Mouse (Mus musculus): ENCODE results near the gene Nckipsd. TPM values are rescaled to one million over a fixed set of nuclear protein-coding genes. Genes with fewer than 3 reads are reported as not detected.

Nckipsd gene
- polyA plus RNA-seq, 1 experiment from 2014 or later, result 13.2 TPM

- H3K4me3 ChIP-seq (ENCODE audit: low read length), result peak within 1 kb of the TSS; percentile 86
- H3K4me1 ChIP-seq (replicated peaks; ENCODE audit: control insufficient read depth, insufficient read depth, low read length), result peaks cover 18% of the 10 kb centered on the region
- H3K4me2 ChIP-seq (ENCODE audit: low read depth, low read length), result peak within 1 kb of the TSS; percentile 89
- peak within 1 kb of the TSS; percentile 75 for H3K9ac ChIP-seq (ENCODE audit: low read length)
- ATAC-seq (ENCODE audit: low read depth), result no peak
- H3K9me3 ChIP-seq (ENCODE audit: control insufficient read depth, low read length), result no peaks in the 10 kb centered on the region
- H3K36me3 ChIP-seq (ENCODE audit: control insufficient read depth, insufficient read depth, low read length), result no peaks in the 10 kb centered on the region
- no peaks in the 10 kb centered on the region for H3K27me3 ChIP-seq (ENCODE audit: control insufficient read depth, insufficient read depth, low read depth, low read length)
- 72% methylated on average over 3 of the region's 3 CpGs for WGBS
- peak within 1 kb of the TSS; percentile 94 for H3K27ac ChIP-seq (ENCODE audit: low read length)
These were observed 44.8 kb downstream of the Nckipsd start, which contains the start of gene Slc26a6 for GRCm38 (mm10) chr9:108852976-108853375. Gene Slc26a6 (plus strand): TSS chr9:108853283.

DNA sequence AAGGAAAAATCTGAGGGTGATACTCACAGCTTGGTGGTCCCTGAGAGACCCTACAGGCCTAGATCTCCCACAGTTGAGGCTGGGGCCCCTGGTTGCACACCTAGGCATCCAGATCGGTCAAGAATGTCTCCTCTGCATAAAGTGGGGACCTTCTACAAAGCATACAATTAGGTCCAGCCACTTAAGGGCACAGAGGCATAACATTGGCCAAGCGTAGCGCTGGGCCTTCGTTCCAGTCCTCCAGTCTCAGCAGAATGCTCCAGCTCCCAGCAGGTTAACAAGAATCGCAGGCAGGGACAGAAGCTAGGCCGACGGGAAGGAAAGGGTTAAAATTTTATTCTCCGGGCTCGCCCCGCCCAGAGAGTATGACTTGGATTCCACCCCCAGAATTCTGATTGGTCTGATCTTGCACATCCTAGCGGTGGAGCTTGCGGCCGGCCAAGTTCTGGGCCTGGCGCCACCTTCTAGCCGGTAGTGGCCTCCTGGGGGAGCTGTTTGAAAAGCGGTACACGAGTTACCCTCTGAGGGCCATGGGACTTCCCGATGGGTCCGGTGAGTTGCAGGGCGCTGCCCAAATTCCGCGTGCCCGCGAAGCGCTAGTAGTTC is 45.6 kb downstream of the Nckipsd start:
- peak; percentile 94 for ATAC-seq (ENCODE audit: low read depth)
- Histone ChIP-seq H3K4me3 (ENCODE audit: low read length) (peak overlapping the region; percentile 86), H3K9ac (ENCODE audit: low read length) (peak overlapping the region; percentile 75), H3K27me3 (ENCODE audit: control insufficient read depth, insufficient read depth, low read depth, low read length) (no peaks in the 10 kb centered on the region), H3K27ac (ENCODE audit: low read length) (peak overlapping the region; percentile 94), H3K4me2 (ENCODE audit: low read depth, low read length) (peak overlapping the region; percentile 89), H3K9me3 (ENCODE audit: control insufficient read depth, low read length) (no peaks in the 10 kb centered on the region), H3K36me3 (ENCODE audit: control insufficient read depth, insufficient read depth, low read length) (no peaks in the 10 kb centered on the region), H3K4me1 (replicated peaks; ENCODE audit: control insufficient read depth, insufficient read depth, low read length) (peaks cover 18% of the 10 kb centered on the region)
- 2% methylated on average over 25 of the region's 25 CpGs for WGBS

- peaks cover 18% of the 10 kb centered on the region for H3K4me1 ChIP-seq (replicated peaks; ENCODE audit: control insufficient read depth, insufficient read depth, low read length)
These were observed 46.1 kb downstream of the Nckipsd start for GRCm38 (mm10) chr9:108854241-108854696.

DNA sequence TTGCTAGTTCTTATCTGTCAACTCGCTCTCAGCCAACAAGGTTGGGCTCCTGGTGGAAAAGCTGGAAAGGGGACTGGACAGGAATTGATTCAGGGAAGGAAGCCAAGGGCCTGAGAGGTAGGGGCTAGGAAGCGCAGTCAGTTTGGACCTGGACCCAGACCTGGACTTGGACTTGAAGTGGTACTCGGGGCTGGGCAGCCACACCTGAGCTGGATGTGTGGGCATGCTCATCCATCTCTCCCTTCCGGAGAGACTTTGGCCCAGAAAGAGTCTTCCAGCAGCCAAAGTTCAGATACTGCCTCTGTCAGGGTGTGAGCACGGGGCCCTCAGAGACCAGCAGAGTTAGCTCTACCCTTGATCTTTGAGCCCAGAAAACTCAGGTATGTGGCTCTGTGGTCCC is 47.2 kb downstream of the Nckipsd start:
- H3K4me1 ChIP-seq (replicated peaks; ENCODE audit: control insufficient read depth, insufficient read depth, low read length), result peaks cover 18% of the 10 kb centered on the region
- no peak for ATAC-seq (ENCODE audit: low read depth)
- H3K9ac ChIP-seq (ENCODE audit: low read length), result peak overlapping the region; percentile 75
- 34% methylated on average over 5 of the region's 5 CpGs for WGBS
- H3K9me3 ChIP-seq (ENCODE audit: control insufficient read depth, low read length), result no peaks in the 10 kb centered on the region
- H3K4me2 ChIP-seq (ENCODE audit: low read depth, low read length), result peak overlapping the region; percentile 89
- H3K27me3 ChIP-seq (ENCODE audit: control insufficient read depth, insufficient read depth, low read depth, low read length), result no peaks in the 10 kb centered on the region
- H3K27ac ChIP-seq (ENCODE audit: low read length), result peak overlapping the region; percentile 94
- H3K4me3 ChIP-seq (ENCODE audit: low read length), result peak overlapping the region; percentile 86
- no peaks in the 10 kb centered on the region for H3K36me3 ChIP-seq (ENCODE audit: control insufficient read depth, insufficient read depth, low read length)

More at GRCm38 (mm10) chr9:108854241-108854696, 46.1 kb downstream of the Nckipsd start:
- peak overlapping the region; percentile 94 for H3K27ac ChIP-seq (ENCODE audit: low read length)
- H3K9me3 ChIP-seq (ENCODE audit: control insufficient read depth, low read length), result no peaks in the 10 kb centered on the region
- under 1% methylated on average over 28 of the region's 28 CpGs for WGBS
- peak overlapping the region; percentile 89 for H3K4me2 ChIP-seq (ENCODE audit: low read depth, low read length)
- H3K9ac ChIP-seq (ENCODE audit: low read length), result peak overlapping the region; percentile 75
- H3K36me3 ChIP-seq (ENCODE audit: control insufficient read depth, insufficient read depth, low read length), result no peaks in the 10 kb centered on the region
- peak; percentile 95 for ATAC-seq (ENCODE audit: low read depth)
- H3K27me3 ChIP-seq (ENCODE audit: control insufficient read depth, insufficient read depth, low read depth, low read length), result no peaks in the 10 kb centered on the region
- H3K4me3 ChIP-seq (ENCODE audit: low read length), result peak overlapping the region; percentile 86

- H3K9ac ChIP-seq (ENCODE audit: low read length), result no peak overlapping the region
- H3K36me3 ChIP-seq (ENCODE audit: control insufficient read depth, insufficient read depth, low read length), result no peaks in the 10 kb centered on the region
- H3K27me3 ChIP-seq (ENCODE audit: control insufficient read depth, insufficient read depth, low read depth, low read length), result no peaks in the 10 kb centered on the region
- H3K4me3 ChIP-seq (ENCODE audit: low read length), result no peak overlapping the region
- 65% methylated on average over 8 of the region's 8 CpGs for WGBS
- ATAC-seq (ENCODE audit: low read depth), result no peak
- no peaks in the 10 kb centered on the region for H3K9me3 ChIP-seq (ENCODE audit: control insufficient read depth, low read length)
- no peak overlapping the region for H3K4me2 ChIP-seq (ENCODE audit: low read depth, low read length)
- H3K4me1 ChIP-seq (replicated peaks; ENCODE audit: control insufficient read depth, insufficient read depth, low read length), result peaks cover 12% of the 10 kb centered on the region
- H3K27ac ChIP-seq (ENCODE audit: low read length), result no peak overlapping the region
These were observed 50.8 kb downstream of the Nckipsd start for GRCm38 (mm10) chr9:108858792-108859527.

Small RNA genes within 50 kb of the gene (microRNA-seq; reads per million reads assigned to microRNA genes)
- gene Gm23156, result not detected

Other genes starting within 250 kb of the Nckipsd start
- 148 and 149 TPM in 2 replicates for gene Impdh2, start 248.1 kb upstream of the Nckipsd start, polyA plus RNA-seq (2015; fragmentation: Nextera tagmentation; extraction: Ambion mirVana)
- 55.8 and 60.2 TPM in 2 replicates for gene Ndufaf3, start 240.9 kb upstream of the Nckipsd start, polyA plus RNA-seq (2015; fragmentation: Nextera tagmentation; extraction: Ambion mirVana)
- 146 and 161 TPM in 2 replicates for gene Dalrd3, start 238.5 kb upstream of the Nckipsd start, polyA plus RNA-seq (2015; fragmentation: Nextera tagmentation; extraction: Ambion mirVana)
- gene Wdr6, start 229.6 kb upstream of the Nckipsd start, polyA plus RNA-seq (2015; fragmentation: Nextera tagmentation; extraction: Ambion mirVana), result 122 and 128 TPM in 2 replicates
- gene P4htm, start 210.7 kb upstream of the Nckipsd start, polyA plus RNA-seq (2015; fragmentation: Nextera tagmentation; extraction: Ambion mirVana), result 8.0 and 8.3 TPM in 2 replicates
- gene Arih2, start 159.0 kb upstream of the Nckipsd start, polyA plus RNA-seq (2015; fragmentation: Nextera tagmentation; extraction: Ambion mirVana), result 44.3 and 46.7 TPM in 2 replicates
- 44.8 and 46.8 TPM in 2 replicates for gene Slc25a20, start 146.3 kb upstream of the Nckipsd start, polyA plus RNA-seq (2015; fragmentation: Nextera tagmentation; extraction: Ambion mirVana)
- gene Prkar2a, start 119.1 kb upstream of the Nckipsd start, polyA plus RNA-seq (2015; fragmentation: Nextera tagmentation; extraction: Ambion mirVana), result 13.1 and 14.8 TPM in 2 replicates
- 62.1 and 68.1 TPM in 2 replicates for gene Ip6k2, start 24.6 kb upstream of the Nckipsd start, polyA plus RNA-seq (2015; fragmentation: Nextera tagmentation; extraction: Ambion mirVana)
- 0.11 and 0.14 TPM in 2 replicates for gene Celsr3, start 18.0 kb downstream of the Nckipsd start, polyA plus RNA-seq (2015; fragmentation: Nextera tagmentation; extraction: Ambion mirVana)
- 10.0 and 11.2 TPM in 2 replicates for gene Slc26a6, start 44.9 kb downstream of the Nckipsd start, polyA plus RNA-seq (2015; fragmentation: Nextera tagmentation; extraction: Ambion mirVana)
- 0.78 and 1.1 TPM in 2 replicates for gene Tmem89, start 106.3 kb downstream of the Nckipsd start, polyA plus RNA-seq (2015; fragmentation: Nextera tagmentation; extraction: Ambion mirVana)
- 397 and 421 TPM in 2 replicates for gene Uqcrc1, start 128.3 kb downstream of the Nckipsd start, polyA plus RNA-seq (2015; fragmentation: Nextera tagmentation; extraction: Ambion mirVana)
- gene Col7a1, start 145.2 kb downstream of the Nckipsd start, polyA plus RNA-seq (2015; fragmentation: Nextera tagmentation; extraction: Ambion mirVana), result 1.3 and 1.5 TPM in 2 replicates
- gene Ucn2, start 177.6 kb downstream of the Nckipsd start, polyA plus RNA-seq (2015; fragmentation: Nextera tagmentation; extraction: Ambion mirVana), result not detected in 2 replicates
- 11.9 and 13.0 TPM in 2 replicates for gene Pfkfb4, start 183.4 kb downstream of the Nckipsd start, polyA plus RNA-seq (2015; fragmentation: Nextera tagmentation; extraction: Ambion mirVana)
- 120 and 126 TPM in 2 replicates for gene Shisa5, start 230.2 kb downstream of the Nckipsd start, polyA plus RNA-seq (2015; fragmentation: Nextera tagmentation; extraction: Ambion mirVana)

All from lung, embryonic 16.5 days (tissue).